Mouse (Mus musculus): ENCODE measurements around the gene Hoxd1.

Hoxd1 gene

GRCm38 (mm10) chr2:74777536-74778275 lies 14.9 kb downstream of the Hoxd1 start:
- in situ Hi-C loops (cut with MboI; ENCODE audit: low pct_unique_long_range_greater_than_20kb in 1 of 2, low sequenced_read_pairs in 2 of 2, unreplicated experiment in 1 of 2) = no loop called here

GRCm38 (mm10) chr2:74781386-74781785 lies 18.6 kb downstream of the Hoxd1 start:
- in situ Hi-C loops (cut with MboI; ENCODE audit: low pct_unique_long_range_greater_than_20kb in 1 of 2, low sequenced_read_pairs in 2 of 2, unreplicated experiment in 1 of 2) = no loop called here

- in situ Hi-C loops (cut with MboI; ENCODE audit: low pct_unique_long_range_greater_than_20kb in 1 of 2, low sequenced_read_pairs in 2 of 2, unreplicated experiment in 1 of 2) = no loop called here
These were observed 32.8 kb downstream of the Hoxd1 start for GRCm38 (mm10) chr2:74795531-74795930.

- in situ Hi-C loops (cut with MboI; ENCODE audit: low pct_unique_long_range_greater_than_20kb in 1 of 2, low sequenced_read_pairs in 2 of 2, unreplicated experiment in 1 of 2) = no loop called here
These were observed 45.7 kb downstream of the Hoxd1 start for GRCm38 (mm10) chr2:74808431-74808830.
